Mouse (Mus musculus): Measurements from ENCODE around the gene Myo18b.

Myo18b gene

DNA sequence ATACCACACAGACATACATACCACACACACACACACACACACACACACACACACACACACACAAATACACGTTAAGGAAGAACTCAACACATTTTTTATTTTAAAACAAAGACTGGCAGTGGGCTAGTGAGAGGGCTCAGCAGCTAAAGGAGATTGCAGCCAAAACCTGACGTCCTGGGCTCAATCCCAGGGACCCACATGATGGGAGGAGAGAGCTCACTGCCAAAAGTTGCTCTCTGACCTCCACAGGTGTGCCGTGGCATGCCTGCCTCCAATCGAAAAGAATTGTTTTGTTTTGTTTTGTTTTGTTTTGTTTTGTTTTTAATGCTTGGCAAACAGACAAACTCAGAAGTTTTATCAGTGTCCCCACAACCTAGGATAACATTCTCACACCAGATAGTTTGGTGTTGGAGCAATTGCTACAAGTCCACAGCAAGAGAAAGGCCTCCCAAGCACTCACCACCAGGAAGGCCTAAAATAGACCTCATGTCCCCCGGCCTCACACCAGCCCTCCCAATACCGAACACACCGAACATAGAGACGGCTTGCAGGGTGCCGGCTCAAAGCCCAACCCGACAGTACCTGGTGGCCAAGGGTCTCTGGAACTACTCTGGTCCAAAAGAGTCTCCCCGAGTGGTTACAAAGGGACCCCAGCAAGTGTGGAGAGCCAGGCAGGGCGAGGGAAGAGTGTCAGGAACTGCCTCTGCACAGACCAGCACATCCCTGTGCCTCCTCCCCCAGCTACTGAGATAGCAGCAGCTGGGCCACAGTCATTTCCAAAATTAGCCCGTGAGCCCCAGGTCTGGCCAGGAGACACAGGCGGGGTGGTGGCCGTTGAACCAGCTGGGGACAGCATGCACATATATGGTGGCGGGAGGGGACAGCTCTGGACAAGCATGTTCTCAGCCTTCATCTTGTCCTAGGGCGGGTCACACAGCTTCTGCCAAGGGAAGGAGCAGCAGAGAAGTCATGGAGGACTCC, at the start of gene Myo18b:
Gene Myo18b, minus strand, starts transcription at position 689 of the 981 bp plus-strand sequence.
- DNase-seq (ENCODE audit: low spot score), result no peak

DNA sequence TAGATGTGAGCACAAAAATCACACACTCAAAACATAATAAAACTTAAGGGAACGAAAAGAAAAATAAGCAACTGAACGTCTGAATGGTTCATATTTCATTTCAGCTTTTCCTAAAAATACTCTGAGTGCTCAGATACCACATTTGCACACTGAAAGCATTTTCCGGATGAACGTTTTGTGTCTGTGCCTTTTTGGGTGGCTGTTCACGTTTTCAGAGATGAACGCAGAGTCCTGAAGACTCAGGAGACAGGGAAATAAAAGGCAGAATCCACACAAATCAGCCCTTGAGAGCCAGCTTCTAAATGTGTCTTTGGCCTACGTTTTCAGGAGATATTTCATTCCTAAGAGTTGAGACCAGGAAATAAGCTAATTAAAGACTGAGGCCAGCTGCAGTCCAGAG, 49.8 kb upstream of the Myo18b start:
- no peak for DNase-seq (ENCODE audit: low spot score)

- DNase-seq (ENCODE audit: low spot score), result no peak
Observed at GRCm38 (mm10) chr5:112942244-112942643, 46.1 kb upstream of the Myo18b start.

- DNase-seq (ENCODE audit: low spot score), result no peak
Observed at GRCm38 (mm10) chr5:112941001-112941400, 44.8 kb upstream of the Myo18b start.

GRCm38 (mm10) chr5:112936632-112937031, 40.5 kb upstream of the Myo18b start:
- DNase-seq (ENCODE audit: low spot score), result no peak

DNA sequence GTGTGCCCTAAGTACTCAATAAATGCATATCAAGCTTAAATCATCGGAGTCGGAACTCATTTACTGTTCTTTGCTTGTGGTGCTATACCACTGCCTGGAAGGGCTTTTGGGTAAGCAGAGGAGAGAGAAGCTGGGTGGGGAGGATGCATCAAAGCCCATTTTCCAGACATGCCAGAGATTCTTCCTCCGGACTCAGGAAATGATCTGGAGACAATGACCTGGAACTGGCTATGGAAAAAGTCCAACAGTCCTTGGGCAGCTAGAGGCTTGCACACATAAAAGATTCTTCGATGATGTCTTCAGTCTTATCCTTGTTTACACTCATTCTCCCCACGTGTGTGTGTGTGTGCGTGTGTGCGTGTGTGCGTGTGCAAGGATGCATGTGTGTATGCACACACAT, 39.3 kb upstream of the Myo18b start:
- no peak for DNase-seq (ENCODE audit: low spot score)

GRCm38 (mm10) chr5:112932878-112933567, 36.9 kb upstream of the Myo18b start:
- DNase-seq (ENCODE audit: low spot score), result no peak

DNA sequence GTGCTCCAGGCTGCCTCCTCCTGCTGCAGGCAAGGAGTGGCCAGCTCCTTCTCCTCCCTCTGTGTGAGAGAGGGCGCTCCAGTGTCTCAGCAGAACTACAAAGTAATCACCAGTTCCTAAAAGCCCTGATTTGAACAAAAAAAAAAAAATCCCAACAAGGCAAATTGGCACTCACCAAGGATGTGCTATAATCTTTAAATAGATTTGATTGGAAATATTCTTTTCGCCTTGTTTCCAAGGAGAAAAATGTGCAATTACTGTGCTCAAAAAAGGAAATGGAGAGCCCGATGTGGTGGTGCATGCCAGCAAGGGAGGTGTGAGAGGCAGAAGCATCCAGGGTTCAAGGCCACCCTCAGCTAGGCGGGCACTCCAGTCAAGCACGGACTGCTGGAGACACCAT, 35.7 kb upstream of the Myo18b start:
- no peak for DNase-seq (ENCODE audit: low spot score)

DNA sequence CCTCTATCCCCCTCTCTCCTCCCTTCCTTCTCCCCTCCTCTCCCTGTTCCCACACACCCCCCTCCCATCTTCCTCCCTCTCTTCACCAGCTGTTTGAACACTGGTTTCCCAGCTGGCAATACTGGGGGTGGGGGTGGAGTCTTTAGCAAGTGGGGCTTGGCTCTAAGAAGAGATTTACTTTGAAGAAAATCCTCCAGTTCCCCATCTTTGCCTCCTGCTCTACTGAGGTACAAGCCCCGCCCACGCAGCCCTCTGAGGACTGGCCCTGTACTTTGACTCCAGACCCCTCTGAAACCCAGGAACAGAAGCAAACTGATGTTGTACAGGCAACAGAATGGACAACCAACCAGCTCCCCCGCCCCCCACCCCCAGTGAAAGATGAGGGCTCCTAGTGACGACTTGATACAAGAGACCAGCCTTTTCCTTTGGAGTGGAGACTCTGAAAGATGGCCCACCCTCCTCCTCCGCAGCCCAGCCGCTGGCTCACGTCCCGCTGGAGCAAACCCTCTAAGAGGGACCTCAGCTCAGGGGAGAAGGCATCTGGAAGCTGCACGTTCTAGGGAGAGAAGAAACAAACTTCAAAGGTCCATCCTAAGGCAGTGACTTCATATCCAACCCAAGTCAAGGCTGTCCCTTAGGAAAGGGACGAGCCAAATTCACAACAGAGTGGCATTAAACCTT, 32.2 kb upstream of the Myo18b start:
- peak; percentile 16 for DNase-seq (ENCODE audit: low spot score)

DNA sequence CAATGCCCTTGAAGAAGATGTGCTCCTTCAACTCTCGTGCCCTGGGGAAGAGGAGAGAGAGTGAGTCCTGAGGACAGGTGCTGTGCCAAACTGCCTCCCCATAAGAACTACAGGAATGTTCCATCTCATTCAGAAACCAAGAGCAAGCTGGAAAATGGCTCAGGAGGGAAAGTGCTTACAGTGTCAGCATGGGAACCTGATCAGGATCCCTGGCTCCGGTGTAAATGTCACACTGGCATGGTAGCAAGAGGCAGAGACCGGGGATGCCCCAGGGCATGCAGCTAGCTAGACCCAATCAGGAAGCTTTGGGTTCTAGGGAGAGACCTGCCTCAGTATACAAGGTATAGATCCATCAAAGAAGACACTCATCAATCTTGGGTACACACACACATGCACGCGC, 29.3 kb upstream of the Myo18b start:
- no peak for DNase-seq (ENCODE audit: low spot score)

- DNase-seq (ENCODE audit: low spot score), result no peak
Observed at GRCm38 (mm10) chr5:112924806-112925205, 28.6 kb upstream of the Myo18b start.

GRCm38 (mm10) chr5:112923841-112924240, 27.7 kb upstream of the Myo18b start:
- no peak for DNase-seq (ENCODE audit: low spot score)

GRCm38 (mm10) chr5:112921914-112922313, 25.8 kb upstream of the Myo18b start:
- DNase-seq (ENCODE audit: low spot score), result no peak

GRCm38 (mm10) chr5:112910381-112910780, 14.2 kb upstream of the Myo18b start:
- DNase-seq (ENCODE audit: low spot score), result no peak

GRCm38 (mm10) chr5:112908169-112908614, 12.0 kb upstream of the Myo18b start:
- DNase-seq (ENCODE audit: low spot score), result no peak

GRCm38 (mm10) chr5:112907504-112907903, 11.3 kb upstream of the Myo18b start:
- no peak for DNase-seq (ENCODE audit: low spot score)

- no peak for DNase-seq (ENCODE audit: low spot score)
Observed at GRCm38 (mm10) chr5:112893462-112894060, 2.6 kb downstream of the Myo18b start.

DNA sequence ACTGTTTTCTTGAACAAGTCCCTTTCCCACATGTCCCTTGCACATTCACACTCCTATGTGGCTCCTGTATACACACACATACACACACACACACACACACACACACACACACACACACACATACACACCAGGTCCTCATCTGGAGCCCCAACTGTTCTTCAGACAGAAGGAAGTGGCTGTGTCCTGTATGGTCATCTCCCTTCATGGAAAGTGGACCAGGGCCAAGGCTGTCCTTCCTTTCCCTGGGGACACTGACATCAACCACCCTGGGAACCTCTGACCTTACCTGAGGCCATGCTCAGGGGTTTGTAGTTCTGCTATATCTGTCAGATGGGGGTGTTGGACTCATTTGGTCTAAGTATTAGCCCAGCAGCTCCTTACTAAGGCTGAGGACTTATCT, 3.8 kb downstream of the Myo18b start:
- no peak for DNase-seq (ENCODE audit: low spot score)

DNA sequence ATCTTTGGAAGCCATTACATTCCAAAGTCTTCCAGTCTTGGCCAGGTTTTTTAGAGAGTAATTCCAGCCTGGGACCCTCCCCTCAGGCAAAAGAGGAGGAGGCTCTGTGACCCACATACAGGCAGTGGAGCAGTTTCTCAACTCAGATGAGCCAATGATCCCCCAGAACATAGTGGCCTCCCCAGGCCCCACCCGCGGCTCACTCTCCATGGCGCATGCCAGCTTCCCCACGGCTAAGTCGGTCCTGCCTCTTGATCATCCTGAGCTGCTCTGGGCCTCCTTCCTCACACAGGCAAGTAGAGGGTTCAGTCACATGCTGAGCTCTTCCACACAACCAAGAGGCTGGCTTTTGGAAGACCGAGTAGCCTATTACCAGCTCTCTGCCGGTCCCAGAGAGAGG, 7.5 kb downstream of the Myo18b start:
- DNase-seq (ENCODE audit: low spot score), result no peak

DNA sequence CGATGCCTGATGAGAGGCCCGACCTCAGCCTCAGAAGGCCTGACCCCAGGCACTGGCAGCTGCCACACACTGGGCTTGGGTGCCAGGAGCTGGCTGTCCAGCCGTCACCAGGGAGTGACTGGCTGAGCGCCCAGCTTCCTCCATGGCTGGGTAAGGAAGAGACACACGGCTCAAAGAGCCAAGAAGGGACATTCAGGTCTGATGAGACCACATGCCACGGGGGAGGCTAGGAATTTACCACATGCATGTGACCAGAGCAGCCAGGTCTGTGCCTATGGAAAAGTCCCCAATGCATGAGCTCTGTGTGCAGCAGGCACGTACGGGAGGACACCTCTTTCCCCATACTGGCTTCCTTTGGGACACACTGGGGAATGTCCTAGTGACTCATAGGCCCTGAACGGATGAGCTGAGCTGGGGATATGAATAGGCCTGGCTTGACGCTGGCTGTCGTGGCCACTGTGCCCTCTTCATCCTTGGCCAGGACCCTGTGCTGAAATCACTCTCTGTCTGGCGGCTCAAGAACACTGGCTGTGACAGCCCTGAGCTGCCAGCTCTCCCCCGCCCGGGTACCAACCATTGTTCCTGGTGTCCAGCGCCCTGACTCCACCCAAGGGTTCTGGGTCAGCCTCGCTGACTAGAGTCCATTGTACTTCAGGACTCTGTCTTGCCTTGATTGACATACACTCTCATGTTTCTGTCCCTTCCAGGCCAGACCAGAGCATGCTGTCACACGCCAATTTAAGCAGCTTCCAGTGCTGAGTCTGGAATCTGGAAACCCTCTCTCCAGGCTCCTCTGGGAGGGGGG, 9.3 kb downstream of the Myo18b start:
- DNase-seq (ENCODE audit: low spot score), result no peak

DNA sequence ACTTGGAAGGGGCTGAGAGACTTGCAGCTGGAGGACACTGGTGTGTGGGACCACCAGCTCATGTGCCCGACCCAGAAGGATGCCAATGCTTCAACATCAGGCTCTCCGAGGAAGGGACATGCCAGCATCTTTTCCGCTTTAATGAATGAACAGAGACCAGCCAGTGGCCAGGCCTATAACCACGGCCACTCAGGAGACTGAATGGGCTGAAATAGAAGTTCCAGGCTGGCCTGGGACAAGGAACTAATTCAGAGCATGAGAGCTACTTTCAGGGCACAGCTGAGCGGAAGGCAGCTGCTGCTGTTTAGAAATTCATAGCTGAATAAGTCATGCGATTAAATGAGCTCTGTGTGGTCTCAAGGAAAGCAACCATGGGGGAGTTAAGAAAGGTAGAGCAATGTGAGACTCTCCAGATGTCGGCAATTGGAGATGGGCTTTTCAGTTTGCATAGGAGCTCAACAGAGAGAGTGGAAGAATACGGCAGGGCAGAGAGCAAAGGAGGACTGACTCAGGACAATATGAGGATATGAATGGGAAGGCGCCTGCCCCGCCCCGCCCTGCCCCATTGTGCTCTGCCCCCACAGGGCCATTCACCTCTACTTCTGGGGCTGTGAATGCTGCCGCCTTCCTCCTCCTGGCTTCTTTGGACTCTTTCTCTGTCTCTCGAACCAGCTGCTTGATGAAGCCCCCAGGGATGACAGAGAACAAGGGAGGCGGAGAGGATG, 18.6 kb downstream of the Myo18b start:
- no peak for DNase-seq (ENCODE audit: low spot score)

Data from yolk sac, embryonic 10.5 days (tissue).